Mouse (Mus musculus): ENCODE data around the gene Ifna4.
"Not testable (repeated sequence)": the region's sequence is repeated elsewhere in the genome, so short reads cannot be mapped to it uniquely, and the experiment has no call there.

Ifna4 gene

DNA sequence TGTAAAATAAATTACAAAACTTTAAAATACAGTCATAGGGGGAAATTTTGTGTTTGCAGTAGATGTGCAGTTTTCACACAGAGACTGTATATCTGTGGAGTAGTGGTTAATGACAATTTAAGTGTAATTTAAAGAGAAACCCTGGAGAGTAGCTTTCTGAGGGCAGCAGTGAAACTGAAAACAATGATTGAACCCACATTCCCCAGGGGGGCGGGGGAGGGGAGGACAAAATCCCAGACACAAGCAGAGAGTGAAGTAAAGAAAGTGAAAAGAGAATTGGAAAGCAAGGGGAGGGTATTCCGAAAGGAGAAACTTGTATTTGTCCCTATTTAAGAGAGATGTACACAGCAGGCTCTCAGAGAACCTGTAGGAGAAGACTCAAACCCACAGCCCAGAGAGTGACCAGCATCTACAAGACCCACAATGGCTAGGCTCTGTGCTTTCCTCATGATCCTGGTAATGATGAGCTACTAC, at the start of gene Ifna4:
TSS of gene Ifna4 (plus strand) at position 424 of the 474 bp plus-strand sequence.
- no peak for DNase-seq (ENCODE audit: low spot score)

DNA sequence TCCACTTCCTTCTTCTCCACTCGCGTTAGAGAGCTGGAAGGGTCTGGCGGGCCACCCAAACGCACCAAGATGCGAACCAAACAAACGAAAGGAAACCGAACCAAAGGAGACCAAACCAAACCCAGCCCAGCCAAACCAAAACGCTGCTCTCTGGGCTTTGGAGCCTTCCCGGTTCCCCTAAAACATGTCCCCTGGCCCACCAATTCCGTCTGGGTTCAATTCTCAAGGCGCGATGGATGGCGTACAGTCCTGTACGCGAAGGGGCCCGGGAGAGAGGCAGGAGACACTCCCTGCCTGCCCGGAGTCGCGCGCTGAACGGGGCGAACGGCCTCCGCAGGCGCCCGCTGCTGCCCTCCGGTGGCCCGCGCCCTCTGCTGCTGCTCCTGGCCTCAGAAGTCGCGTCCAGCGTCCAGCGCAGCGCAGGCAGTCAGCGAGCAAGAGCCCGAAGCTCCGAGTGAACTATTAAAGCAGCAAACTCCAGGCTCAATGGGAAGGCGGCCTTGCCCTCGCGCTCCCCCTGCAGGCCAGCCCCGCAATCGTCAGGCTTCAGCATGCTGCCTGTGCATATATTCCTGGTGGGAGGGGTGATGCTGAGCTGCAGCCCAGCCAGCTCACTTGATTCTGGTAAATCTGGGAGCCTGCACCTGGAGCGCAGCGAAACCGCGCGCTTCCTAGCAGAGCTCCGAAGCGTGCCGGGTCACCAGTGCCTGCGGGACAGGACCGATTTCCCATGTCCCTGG, 47.6 kb upstream of the Ifna4 start, which contains the start of gene Gm13275:
TSS of gene Gm13275 (plus strand) at position 552 of the 740 bp plus-strand sequence.
- DNase-seq (ENCODE audit: low spot score) = peak; percentile 68

DNA sequence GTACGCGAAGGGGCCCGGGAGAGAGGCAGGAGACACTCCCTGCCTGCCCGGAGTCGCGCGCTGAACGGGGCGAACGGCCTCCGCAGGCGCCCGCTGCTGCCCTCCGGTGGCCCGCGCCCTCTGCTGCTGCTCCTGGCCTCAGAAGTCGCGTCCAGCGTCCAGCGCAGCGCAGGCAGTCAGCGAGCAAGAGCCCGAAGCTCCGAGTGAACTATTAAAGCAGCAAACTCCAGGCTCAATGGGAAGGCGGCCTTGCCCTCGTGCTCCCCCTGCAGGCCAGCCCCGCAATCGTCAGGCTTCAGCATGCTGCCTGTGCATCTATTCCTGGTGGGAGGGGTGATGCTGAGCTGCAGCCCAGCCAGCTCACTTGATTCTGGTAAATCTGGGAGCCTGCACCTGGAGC, 44.6 kb upstream of the Ifna4 start, which contains the start of gene Gm13279:
TSS of gene Gm13279 (plus strand) at position 301 of the 400 bp plus-strand sequence.
- DNase-seq (ENCODE audit: low spot score) = not testable (repeated sequence)

DNA sequence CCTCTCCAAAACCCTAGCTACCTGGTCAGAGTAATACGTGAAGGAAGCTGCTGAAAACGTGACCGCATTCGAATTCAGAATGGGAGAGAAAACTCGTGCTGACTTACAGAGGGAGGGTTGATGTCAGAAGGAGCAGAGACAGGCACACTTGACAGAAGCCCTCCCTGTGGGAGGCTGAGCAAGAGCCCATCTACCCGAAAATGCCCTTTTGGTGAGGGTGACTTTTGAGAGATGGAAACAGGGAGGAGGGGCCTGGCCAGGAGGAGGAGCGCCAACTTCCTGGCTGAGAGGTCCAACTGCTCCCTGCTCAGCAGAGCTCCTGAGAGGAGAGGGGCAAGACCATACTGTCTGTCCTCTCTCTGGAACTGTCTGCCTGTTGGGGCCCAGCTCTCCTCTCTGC, 42.3 kb upstream of the Ifna4 start, which contains the start of gene Gm13285:
TSS of gene Gm13285 (plus strand) at position 301 of the 400 bp plus-strand sequence.
- not testable (repeated sequence) for DNase-seq (ENCODE audit: low spot score)

DNA sequence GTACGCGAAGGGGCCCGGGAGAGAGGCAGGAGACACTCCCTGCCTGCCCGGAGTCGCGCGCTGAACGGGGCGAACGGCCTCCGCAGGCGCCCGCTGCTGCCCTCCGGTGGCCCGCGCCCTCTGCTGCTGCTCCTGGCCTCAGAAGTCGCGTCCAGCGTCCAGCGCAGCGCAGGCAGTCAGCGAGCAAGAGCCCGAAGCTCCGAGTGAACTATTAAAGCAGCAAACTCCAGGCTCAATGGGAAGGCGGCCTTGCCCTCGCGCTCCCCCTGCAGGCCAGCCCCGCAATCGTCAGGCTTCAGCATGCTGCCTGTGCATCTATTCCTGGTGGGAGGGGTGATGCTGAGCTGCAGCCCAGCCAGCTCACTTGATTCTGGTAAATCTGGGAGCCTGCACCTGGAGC, 38.7 kb upstream of the Ifna4 start, which contains the start of gene Gm13287:
TSS of gene Gm13287 (plus strand) at position 301 of the 400 bp plus-strand sequence.
- DNase-seq (ENCODE audit: low spot score) = not testable (repeated sequence)

DNA sequence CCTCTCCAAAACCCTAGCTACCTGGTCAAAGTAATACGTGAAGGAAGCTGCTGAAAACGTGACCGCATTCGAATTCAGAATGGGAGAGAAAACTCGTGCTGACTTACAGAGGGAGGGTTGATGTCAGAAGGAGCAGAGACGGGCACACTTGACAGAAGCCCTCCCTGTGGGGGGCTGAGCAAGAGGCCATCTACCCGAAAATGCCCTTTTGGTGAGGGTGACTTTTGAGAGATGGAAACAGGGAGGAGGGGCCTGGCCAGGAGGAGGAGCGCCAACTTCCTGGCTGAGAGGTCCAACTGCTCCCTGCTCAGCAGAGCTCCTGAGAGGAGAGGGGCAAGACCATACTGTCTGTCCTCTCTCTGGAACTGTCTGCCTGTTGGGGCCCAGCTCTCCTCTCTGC, 36.4 kb upstream of the Ifna4 start, which contains the start of gene Gm13288:
TSS of gene Gm13288 (plus strand) at position 301 of the 400 bp plus-strand sequence.
- DNase-seq (ENCODE audit: low spot score) = not testable (repeated sequence)

DNA sequence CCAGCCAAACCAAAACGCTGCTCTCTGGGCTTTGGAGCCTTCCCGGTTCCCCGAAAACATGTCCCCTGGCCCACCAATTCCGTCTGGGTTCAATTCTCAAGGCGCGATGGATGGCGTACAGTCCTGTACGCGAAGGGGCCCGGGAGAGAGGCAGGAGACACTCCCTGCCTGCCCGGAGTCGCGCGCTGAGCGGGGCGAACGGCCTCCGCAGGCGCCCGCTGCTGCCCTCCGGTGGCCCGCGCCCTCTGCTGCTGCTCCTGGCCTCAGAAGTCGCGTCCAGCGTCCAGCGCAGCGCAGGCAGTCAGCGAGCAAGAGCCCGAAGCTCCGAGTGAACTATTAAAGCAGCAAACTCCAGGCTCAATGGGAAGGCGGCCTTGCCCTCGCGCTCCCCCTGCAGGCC, 35.9 kb upstream of the Ifna4 start:
- peak; percentile 19 for DNase-seq (ENCODE audit: low spot score)

DNA sequence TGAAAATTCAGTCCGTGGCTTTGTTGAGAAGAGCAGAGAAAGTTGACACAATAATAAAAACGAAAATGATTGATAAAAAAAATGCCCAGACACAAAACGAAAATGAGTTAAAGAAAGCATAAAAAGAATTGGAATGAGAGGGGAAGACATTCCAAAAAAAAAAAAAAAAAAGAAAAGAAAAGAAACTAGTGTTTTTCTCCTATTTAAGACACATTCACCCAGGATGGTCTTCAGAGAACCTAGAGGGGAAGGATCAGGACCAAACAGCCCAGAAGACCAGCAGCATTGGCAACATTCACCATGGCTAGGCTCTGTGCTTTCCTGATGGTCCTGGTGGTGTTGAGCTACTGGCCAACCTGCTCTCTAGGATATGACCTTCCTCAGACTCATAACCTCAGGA, 25.7 kb upstream of the Ifna4 start, which contains the start of gene Ifna7:
TSS of gene Ifna7 (plus strand) at position 301 of the 400 bp plus-strand sequence.
- no peak for DNase-seq (ENCODE audit: low spot score)

DNA sequence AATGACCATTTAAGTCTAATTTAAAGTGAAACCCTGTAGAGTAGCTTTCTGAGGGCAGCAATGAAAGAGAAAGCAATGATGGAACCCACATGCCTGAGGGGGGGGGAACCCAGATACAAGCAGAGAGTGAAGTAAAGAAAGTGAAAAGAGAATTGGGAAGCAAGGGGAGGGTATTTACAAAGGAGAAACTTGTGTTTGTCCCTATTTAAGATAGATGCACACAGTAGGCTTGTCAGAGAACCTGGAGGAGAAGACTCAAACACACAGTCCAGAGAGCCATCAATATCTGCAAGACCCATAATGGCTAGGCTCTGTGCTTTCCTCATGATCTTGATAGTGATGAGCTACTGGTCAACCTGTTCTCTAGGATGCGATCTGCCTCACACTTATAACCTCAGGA, 22.0 kb upstream of the Ifna4 start, which contains the start of gene Ifna11:
TSS of gene Ifna11 (plus strand) at position 301 of the 400 bp plus-strand sequence.
- DNase-seq (ENCODE audit: low spot score) = no peak

DNA sequence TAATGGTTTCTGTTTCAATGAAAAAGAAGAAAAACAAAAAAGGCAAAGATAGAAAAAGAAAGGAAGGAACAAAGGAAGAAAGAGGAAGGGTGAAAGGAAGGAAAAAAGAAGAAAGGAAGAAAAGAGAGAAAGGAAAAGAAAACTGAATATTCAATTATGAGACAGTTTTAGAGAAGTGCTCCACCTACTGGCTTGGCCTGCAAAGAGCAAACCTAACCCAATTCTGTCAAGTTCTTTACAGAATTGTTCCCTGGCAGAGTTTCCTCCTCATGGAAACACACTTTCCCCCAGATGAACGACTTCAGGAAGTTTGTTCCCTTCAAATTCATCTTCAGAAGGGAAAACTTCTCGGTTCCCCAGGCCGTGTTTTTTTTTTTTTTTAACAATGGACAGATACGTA, 18.7 kb upstream of the Ifna4 start:
- no peak for DNase-seq (ENCODE audit: low spot score)

DNA sequence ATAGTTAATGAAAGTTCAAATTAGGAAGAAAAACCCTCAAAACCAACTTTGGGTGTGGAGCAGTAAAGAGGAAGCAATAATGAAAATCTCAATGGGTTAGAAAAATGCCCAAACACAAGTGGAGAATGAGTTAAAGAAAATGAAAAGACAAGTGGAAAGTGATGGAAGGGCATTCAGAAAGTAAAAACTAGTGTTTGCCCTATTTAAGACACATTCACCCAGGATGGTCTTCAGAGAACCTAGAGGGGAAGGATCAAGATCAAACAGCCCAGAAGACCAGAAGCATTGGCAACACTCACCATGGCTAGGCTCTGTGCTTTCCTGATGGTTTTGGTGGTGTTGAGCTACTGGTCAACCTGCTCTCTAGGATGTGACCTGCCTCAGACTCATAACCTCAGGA, 14.5 kb upstream of the Ifna4 start, which contains the start of gene Ifna6:
TSS of gene Ifna6 (plus strand) at position 301 of the 400 bp plus-strand sequence.
- DNase-seq (ENCODE audit: low spot score) = not testable (repeated sequence)

DNA sequence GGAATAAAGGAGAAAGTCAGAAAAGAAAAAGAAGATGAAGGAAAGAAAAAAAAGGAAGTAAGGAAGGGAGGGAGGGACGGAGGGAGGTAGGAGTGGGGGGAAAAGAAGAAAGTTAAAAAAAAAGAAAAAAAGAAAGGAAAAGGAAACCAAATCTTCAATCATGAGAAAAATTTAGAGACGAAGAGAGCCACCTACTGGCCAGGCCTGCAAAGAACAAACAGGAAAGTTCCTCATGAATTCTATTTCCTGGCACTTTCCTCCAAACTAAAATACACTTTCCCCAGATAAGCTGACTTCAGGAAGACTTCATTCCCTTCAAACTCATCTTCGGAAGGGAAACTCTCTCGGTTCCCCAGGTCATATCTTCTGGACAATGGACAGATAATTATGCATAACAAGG, 11.1 kb upstream of the Ifna4 start:
- DNase-seq (ENCODE audit: low spot score) = peak; percentile 31

DNA sequence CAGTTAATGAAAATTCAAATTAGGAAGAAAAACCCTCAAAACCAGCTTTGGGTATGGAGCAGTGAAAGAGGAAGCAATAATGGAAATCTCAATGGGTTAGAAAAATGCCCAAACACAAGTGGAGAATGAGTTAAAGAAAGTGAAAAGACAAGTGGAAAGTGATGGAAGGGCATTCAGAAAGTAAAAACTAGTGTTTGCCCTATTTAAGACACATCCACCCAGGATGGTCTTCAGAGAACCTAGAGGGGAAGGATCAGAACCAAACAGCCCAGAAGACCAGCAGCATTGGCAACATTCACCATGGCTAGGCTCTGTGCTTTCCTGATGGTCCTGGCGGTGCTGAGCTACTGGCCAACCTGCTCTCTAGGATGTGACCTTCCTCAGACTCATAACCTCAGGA, 6.4 kb upstream of the Ifna4 start, which contains the start of gene Ifna5:
TSS of gene Ifna5 (plus strand) at position 301 of the 400 bp plus-strand sequence.
- not testable (repeated sequence) for DNase-seq (ENCODE audit: low spot score)

DNA sequence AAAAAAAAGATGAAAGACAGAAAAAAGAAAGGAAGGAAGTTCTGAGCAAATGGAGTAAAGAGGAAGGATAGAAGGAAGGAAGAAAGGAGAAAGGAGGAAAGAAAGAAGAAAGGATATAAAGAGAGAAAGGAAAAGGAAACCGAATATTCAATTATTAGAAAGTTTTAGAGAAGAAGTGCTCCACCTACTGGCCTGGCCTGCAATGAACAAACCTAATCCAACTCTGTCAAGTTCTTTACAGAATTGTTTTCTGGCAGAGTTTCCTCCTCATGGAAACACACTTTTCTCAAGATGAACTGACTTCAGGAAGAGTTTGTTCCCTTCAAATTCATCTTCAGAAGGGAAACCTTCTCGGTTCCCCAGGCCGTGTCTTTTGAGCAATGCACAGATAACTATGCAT, 2.8 kb upstream of the Ifna4 start:
- no peak for DNase-seq (ENCODE audit: low spot score)

DNA sequence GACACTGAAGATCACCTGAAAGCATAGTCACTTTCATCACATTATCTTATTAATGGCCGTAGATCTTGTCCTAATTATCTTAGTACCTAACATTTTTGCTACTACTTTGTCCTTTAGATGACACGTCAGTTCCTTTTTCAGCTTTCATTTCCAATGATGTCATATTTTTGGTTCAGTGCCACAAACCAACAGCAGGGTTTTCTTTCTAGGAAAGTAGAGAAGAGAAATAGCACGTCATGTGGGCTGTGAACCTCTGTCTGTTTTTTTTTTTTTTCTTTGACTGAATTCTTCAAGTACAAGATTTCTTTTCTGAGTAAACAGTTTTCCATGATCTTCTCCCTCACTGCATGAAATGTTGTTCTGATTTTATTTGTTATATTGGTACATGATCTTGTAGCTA, 1.6 kb upstream of the Ifna4 start:
- no peak for DNase-seq (ENCODE audit: low spot score)

DNA sequence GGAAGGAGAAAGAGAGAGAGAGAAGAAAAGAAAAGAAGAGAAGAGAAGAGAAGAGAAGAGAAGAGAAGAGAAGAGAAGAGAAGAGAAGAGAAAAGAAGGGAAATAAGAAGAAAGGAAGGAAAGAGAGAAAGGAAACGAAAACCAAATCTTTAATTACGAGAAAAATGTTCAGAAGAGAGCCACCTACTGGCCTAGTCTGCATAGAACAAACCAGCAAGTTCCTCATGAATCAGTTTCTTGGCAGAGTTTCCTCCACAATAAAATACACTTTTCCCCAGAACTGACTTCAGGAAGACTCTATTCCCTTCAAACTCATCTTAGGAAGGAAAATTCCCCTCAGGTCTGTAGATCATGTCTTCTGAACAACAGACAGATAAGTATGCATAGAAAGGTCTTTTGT, 3.7 kb downstream of the Ifna4 start:
- no peak for DNase-seq (ENCODE audit: low spot score)

DNA sequence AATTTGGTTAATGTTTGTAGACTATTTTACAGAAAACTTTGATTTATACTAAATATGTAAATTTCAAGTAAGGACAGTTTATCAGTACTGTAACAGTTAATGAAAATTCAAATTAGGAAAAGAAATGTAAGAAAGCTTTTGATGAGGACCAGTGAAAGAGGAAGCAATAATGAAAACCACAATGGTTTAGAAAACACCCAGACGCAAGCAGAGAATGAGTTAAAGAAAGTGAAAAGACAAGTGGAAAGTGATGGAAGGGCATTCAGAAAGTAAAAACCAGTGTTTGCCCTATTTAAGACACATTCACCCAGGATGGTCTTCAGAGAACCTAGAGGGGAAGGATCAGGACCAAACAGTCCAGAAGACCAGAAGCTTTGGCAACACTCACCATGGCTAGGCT, 8.0 kb downstream of the Ifna4 start, which contains the start of gene Ifna1:
TSS of gene Ifna1 (plus strand) at position 390 of the 400 bp plus-strand sequence.
- DNase-seq (ENCODE audit: low spot score) = no peak

DNA sequence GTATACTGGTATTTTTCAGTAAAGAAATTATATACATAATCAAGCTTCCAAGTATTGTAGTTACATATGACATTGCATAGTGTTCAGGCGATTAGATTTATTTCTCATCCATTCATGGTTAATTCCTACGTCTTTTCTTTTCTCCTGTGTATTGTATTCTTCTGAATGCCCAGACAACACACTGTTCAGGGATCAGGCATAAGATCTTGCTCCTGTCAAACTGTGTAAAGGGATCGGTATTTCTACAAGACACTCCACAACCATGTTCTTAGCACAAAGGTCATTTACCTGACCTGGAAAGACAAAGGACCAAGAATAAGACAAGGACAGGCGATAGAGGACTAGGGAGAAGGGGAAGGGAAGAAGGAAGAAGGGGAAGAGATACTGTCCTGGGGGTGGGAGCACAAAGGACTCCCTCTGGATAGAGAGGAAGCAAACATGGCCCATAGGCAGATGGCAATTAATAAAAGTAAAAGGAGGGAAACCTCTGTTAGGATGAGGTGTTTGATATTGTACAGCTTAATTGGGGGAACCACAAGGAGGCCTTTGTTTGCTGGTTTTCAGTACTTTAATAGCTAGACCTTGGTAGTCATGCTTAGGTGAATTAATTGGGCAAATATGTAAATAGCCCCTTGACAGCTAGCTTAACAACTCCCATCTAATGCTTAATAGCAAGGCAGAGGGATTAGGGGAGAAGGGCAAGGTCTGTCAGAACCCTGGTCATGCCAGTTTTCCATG, 9.5 kb downstream of the Ifna4 start:
- DNase-seq (ENCODE audit: low spot score) = no peak

DNA sequence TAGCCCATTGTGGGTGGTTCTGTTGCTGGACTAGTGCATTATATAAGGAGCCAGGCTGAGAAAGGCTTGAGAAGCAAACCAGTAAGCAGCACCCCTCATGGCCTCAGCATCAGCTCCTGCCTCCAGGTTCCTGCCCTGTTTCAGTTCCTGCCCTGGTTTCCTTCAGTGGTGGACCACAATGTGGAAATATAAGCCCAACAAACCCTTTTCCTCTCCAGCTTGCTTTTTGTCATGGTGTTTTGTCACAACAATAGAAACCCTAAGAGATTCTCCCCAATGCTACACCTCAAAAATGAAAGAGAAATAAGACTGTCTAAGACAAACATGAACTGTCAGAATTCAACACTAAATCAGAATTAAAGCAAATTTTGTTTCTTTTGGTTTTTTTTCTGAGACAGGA, 17.6 kb downstream of the Ifna4 start:
- no peak for DNase-seq (ENCODE audit: low spot score)

DNA sequence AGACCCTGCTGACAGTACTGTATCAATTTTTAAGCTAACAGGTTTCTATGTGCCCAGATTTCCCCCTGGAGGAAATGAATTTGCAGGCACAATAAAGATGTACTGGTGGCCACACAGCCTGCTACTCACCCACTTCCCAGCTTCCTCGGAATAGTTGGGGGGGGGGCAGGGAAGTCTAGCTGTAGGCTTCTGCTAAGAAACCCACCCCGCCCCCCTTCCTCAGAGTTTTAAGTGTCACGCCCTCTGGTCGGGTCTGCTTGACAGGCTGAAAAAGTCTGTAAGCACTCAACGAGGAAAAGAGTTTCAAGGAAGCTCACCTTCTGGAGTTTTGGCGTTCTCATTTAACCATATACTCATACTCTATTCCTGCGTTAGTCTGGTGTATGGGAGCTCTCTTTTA, 21.6 kb downstream of the Ifna4 start:
- DNase-seq (ENCODE audit: low spot score) = no peak

DNA sequence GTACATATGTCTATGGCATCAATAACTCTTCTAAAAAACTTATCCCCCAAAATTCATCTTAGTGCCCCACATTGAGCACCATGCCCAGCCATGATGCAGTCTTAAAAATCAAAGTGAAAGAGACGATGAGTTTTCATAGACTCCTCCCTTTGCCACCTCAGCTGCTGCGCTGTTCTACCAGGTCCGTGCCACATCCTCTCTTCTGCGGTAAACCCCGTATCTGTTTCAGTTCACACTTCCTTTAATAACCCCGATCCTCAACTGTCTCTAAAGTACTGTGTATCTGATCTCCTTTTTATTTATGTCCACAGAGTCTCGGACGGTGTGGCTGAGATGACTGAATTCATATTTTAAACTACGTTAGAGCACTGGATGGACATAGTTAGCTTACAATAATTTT, 22.9 kb downstream of the Ifna4 start:
- DNase-seq (ENCODE audit: low spot score) = peak; percentile 86

DNA sequence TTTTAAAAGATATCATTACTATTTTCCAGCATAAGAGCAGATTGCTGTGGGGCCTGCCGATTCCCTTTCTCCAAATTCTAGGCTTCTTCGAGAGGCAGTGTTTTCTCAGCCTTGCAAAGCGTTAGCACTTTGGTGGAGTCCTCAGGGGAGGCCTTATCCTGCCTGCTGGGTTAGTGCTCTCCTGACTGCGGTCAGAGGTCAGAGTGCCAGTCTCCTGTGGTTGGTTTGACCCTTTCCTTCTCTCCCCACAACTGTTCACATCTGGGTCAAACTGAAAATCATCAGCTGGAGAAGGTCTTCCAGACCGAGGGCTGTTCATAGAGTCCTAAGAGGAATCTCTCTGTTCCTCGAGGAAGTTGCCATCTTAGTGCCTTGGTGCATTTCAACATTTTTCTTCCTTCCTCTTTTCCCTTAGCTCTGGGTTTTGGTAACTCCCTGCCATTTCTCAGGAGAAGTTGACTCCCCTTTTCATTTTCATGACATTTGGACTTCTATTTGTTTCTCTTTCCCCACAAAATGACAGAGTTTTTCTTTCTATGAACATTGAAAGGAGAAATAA, 23.4 kb downstream of the Ifna4 start:
- no peak for DNase-seq (ENCODE audit: low spot score)
